Comparison of ENCODE assay signal across 8 mouse cellular contexts in the genomic region with DNA sequence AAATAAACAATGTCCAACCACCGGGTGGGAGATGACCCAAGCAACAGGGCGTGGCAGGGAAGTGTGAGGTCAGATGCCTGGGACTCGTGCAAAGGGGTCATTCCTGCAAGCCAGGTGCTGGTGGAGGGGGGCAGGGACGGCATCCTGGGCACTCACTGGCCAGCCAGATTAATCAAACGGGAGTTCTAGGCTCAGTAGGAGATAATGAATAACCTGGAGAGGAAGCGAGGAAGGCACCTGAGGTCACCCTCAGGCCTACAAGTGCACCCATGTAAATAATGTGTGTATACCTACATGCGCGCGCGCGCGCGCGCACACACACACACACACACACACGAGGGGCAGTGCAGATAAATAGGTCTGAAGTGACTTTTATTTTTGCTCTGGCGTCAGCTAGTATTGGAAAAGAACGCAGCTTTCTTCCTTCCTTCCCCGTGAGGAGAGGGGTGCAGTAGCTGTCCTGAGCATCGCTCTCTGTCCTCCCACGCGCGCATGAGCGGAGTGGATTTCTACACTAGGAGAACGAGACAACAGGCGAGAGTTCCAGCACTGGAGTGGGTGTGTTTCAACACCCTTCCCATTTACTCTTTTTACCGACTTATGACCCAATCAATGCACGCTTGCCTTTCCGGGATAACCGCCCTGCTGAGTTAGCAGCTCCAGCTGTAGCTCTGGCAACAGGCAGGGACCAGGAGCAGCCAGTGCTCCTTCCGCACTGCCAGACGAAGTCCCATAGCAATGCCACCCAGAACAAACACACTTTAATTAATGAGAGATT.
DNase-seq lines count a peak whose midpoint lies in the region; ATAC-seq and TF ChIP-seq lines count a peak whose summit lies in the region.

No protein-coding gene starts in this region.

- H3K4me1 ChIP-seq in embryonic facial prominence, embryonic 13.5 days: peaks cover 7% of the 10 kb centered on the region; the same call in 1 of the 2 replicates
- H3K4me1 ChIP-seq in hindbrain, embryonic 12.5 days: peaks cover 14% of the 10 kb centered on the region
- no peaks in the 10 kb centered on the region for H3K4me1 ChIP-seq in lung, adult 2 months (ENCODE audit: control insufficient read depth, insufficient read depth, low read length)

- no peak for ATAC-seq in embryonic facial prominence, embryonic 13.5 days (ENCODE audit: insufficient number of reproducible peaks, insufficient read depth, low FRiP score, low TSS enrichment, low read depth)
- ATAC-seq in hindbrain, embryonic 12.5 days (ENCODE audit: low FRiP score): 0 out of 2 replicates have a peak, but pooled peaks have one; percentile 43
- no peak for ATAC-seq in megakaryocyte, adult 5-6 weeks (ENCODE audit: poor library complexity, severe bottlenecking)

- H3K4me2 ChIP-seq in embryonic facial prominence, embryonic 13.5 days: peak overlapping the region; percentile 43
- peak overlapping the region; percentile 42 for H3K4me2 ChIP-seq in hindbrain, embryonic 12.5 days (replicated peaks)

- WGBS in embryonic facial prominence, embryonic 13.5 days: 60% methylated on average over 31 of the region's 31 CpGs
- WGBS in hindbrain, embryonic 12.5 days: 49% methylated on average over 31 of the region's 31 CpGs
- WGBS in lung, adult 2 months: 42% methylated on average over 31 of the region's 31 CpGs

- no peaks in the 10 kb centered on the region for H3K27me3 ChIP-seq in embryonic facial prominence, embryonic 13.5 days
- H3K27me3 ChIP-seq in hindbrain, embryonic 12.5 days: no peaks in the 10 kb centered on the region

- no peak for TF ChIP-seq CTCF in lung, adult 2 months (IDR thresholded peaks at IDR 0.05; ENCODE audit: insufficient read depth, low read length)

- no peaks in the 10 kb centered on the region for H3K9me3 ChIP-seq in embryonic facial prominence, embryonic 13.5 days
- no peaks in the 10 kb centered on the region for H3K9me3 ChIP-seq in hindbrain, embryonic 12.5 days (replicated peaks)

- peak overlapping the region; percentile 13; the same call in 1 of the 2 replicates for H3K4me3 ChIP-seq in embryonic facial prominence, embryonic 13.5 days
- H3K4me3 ChIP-seq in hindbrain, embryonic 12.5 days: peak overlapping the region; percentile 2; the same call in 1 of the 2 replicates
- H3K4me3 ChIP-seq in lung, adult 2 months (replicated peaks; ENCODE audit: extremely low read depth, low read depth, low read length): peak overlapping the region; percentile 22

- TF ChIP-seq POLR2A in lung, adult 2 months (IDR thresholded peaks at IDR 0.05; ENCODE audit: borderline replicate concordance, extremely low read depth, low read depth, low read length): no peak

- DNase-seq in frontal cortex, postnatal 36 days (ENCODE audit: low spot score in 2 of 2): peak; percentile 65 to 67
- peak; percentile 73 for DNase-seq in layer of hippocampus, adult 9-11 months
- no peak for DNase-seq in lung, adult 2 months
- peak; percentile 13 for DNase-seq in retina, embryonic 14.5 days (ENCODE audit: low spot score)
- DNase-seq in spleen, postnatal 14 days (ENCODE audit: low spot score in 2 of 2): no peak

- H3K9ac ChIP-seq in embryonic facial prominence, embryonic 13.5 days: 0 out of 2 replicates have a peak overlapping the region, but pooled peaks have one; percentile 7
- H3K9ac ChIP-seq in hindbrain, embryonic 12.5 days: no peak overlapping the region

- H3K27ac ChIP-seq in embryonic facial prominence, embryonic 13.5 days: no peak overlapping the region
- H3K27ac ChIP-seq in hindbrain, embryonic 12.5 days: no peak overlapping the region

- no peaks in the 10 kb centered on the region for H3K36me3 ChIP-seq in embryonic facial prominence, embryonic 13.5 days
- H3K36me3 ChIP-seq in hindbrain, embryonic 12.5 days: no peaks in the 10 kb centered on the region

Comparison
In these comparisons a context has a peak if more than half of its experiments do, and no peak if none do; other contexts are left out.
1. DNase-seq: peak in frontal cortex, postnatal 36 days (2 of 2), layer of hippocampus, adult 9-11 months (single experiment) and retina, embryonic 14.5 days (single experiment); none in lung, adult 2 months (single experiment) and spleen, postnatal 14 days (0 of 2).
2. Peak in every context shown above with its lines, with median percentiles within 50 percentile points of each other: H3K4me3 ChIP-seq.